Mouse (Mus musculus) brain, adult 2 months (tissue): Measurements from ENCODE around the gene Comt.

ENCODE experiments used
- DNase-seq: peaks from one replicate; pipeline ENCODE4 v3.0.0; 2011; ENCODE audit warnings: low read depth, low spot score

Gene Comt

GRCm38 (mm10) chr16:18391127-18391526 is 35.5 kb downstream of the Comt start:
- no peak for DNase-seq

- DNase-seq: no peak
Observed at GRCm38 (mm10) chr16:18390399-18390798, 36.3 kb downstream of the Comt start.

DNA sequence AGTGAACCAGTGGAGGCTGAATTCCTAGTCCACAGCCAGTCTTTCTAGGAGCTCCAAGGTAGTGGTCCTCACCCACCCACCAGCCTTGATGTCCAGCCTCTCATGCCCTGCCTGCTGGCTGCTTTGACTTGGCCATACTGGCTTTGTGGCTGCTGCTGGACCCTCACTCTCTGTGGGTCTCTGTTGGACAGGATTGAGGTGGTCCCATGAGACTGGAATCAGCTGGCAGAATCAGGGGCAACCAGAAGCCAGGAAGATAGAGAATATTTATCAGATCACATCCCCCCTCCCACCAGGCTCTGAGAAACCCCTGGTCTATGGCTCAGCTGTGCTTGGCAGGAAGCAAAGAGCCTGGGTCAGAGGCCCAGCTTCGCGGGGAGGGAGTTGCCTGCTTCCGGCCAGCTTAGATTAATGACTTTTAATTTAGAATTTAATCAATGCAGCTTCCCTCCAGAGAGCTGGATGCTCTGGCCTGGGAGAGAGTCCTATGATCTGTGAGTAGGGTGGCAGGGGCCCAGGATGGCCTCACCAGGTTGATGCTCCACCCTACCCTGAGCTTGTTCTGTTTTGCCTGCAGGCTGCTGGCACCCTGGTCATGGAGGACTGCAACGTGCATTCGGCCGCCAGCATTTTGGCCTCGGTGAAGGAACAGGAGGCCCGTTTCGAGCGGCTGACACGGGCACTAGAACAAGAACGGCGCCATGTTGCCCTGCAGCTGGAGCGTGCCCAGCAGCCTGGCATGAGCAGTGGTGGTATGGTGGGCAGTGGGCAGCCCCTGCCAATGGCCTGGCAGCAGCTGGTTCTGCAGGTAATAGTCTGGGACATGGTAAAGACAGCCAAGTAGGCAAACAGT is 37.8 kb downstream of the Comt start:
- DNase-seq: no peak

GRCm38 (mm10) chr16:18387704-18388582 is 38.7 kb downstream of the Comt start:
- no peak for DNase-seq

- DNase-seq: no peak
Observed at GRCm38 (mm10) chr16:18386972-18387371, 39.7 kb downstream of the Comt start.

- DNase-seq: peak; percentile 66
Observed at GRCm38 (mm10) chr16:18386451-18386850, 40.2 kb downstream of the Comt start.

- DNase-seq: no peak
Observed at GRCm38 (mm10) chr16:18385411-18385810, 41.2 kb downstream of the Comt start.

DNA sequence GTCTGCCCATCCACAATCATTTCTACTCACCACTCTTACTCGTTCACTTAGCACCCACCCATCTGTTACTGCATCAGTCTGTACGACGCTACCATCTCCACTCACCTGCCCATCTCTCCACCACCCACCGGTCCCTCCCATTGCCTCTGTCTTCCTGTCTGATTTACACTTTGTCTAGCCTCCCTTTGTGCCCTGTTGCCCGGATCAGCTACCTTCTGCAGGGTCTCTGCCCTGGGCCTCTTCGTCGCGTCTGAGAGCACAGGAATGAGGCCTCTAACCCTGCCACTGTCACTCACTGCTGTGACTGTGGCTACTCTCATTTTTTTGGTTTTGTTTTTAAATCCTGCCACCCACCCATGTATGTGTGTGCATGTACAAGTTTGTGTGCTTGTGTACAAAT is 42.0 kb downstream of the Comt start:
- no peak for DNase-seq

- peak; percentile 33 for DNase-seq
Observed at GRCm38 (mm10) chr16:18384211-18384610, 42.4 kb downstream of the Comt start.

DNA sequence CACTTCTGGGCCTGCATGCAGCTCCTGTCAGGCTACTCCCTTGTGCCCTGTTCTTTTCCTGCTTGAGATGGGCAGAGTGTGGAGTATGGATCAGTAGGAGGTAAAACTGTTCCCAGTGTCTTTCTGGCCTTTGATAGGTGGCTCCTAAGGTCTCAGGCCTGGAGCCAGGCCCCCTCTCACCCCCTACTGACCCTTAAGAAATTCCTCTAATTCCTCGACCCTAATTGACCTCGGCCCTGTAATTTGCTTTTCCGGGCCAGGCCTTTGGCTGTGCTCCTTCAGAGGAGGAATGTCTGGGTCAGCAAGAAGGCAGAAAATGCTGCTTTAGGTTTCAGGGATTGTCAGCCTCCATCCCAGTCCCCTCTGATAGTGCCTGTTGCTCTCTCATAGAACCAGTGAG is 42.9 kb downstream of the Comt start:
- DNase-seq: no peak

DNA sequence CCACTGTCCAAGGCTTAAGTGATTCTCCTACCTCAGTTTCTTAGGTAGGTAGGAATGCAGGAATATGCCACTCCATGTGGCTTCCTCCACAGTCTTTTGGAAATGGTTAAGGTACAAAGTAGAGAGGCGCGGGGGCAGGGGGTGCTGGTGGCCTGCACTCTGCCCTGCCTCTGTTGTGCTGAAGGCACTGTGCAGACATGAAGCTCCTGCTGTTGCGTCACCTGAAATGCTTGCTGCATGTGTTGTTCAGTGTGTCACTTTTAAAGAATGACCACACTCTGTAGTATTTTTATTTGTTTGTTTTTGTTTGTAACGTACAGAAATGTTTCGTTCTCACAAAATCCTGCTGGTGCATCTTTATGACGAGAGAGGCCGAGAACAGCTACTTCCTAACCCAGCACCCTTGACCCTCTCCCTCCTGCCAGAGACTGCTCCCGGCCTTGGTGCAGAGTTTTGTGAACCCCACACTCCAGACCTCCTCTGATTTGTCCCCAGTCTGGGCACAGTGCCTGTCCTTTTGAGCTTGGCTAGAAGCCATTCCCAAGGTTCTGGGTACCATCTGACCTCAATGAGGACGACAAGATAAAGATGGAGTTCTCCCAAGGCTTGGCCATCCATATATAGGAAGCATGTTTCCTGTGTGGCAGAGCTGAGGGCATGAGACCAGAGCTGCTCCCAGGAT is 43.5 kb downstream of the Comt start:
- DNase-seq: peak; percentile 65

- peak; percentile 71 for DNase-seq
Observed at GRCm38 (mm10) chr16:18381621-18382258, 44.9 kb downstream of the Comt start.

DNA sequence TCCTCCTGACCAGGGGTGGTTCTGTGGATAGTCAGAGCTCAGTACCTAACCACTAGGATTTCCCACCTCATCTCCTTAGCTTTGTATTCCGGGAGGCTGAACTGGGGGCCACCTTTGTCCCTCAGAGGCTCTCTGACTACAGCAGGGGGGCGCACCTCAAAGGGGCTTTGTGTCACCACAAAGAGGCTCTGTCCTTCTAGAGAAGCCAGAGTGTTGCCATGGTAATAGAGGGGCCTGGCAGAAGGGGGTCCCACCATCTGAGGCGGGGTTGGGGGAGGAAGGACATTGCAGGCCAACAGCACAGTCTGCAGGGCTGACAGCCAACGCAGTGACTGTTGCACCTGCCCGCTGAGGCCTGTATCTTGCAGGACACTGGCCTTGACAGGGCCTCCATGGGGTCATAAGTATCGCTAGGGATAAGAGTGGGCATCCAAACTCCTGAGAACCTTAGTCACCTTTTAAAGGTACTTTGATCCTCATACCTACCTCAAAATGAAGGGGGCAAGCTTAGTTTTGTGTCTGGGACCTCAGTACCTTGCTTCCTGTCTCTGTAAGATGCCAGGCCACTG is 46.1 kb downstream of the Comt start:
- DNase-seq: peak; percentile 38

DNA sequence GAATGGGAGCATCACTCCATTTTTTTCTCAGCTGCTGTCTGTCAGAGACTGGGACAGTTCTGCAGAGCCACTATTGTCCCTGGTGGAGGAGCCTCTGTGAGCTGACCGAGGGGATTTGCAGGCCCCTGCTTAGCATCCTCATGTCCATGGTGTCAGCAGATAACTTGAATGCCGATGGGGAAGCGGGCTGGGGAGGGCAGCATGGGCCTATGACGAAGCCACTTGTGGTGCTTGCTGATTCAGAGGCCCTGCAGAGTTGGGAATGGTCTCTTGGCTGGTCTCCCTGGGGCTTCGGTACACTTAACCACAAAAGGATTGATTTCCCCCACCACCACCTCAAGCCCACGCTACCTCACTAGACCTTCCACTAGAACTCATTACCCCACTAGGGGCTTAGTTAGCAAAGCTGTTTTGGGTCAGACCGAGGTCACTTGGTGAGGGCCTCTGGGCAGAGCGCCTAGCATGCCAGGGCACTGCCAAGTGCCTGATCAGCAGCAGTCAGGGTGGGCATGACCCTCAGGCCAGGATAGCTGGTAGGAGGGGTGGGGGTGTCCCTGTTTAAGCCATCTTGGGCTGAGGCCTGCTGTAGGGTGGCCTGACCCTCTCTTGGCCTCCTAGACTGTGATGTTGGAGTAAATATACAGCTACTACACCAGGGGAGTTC is 47.2 kb downstream of the Comt start:
- no peak for DNase-seq

GRCm38 (mm10) chr16:18378489-18378888 is 48.2 kb downstream of the Comt start:
- no peak for DNase-seq

GRCm38 (mm10) chr16:18377203-18377602 is 49.4 kb downstream of the Comt start:
- DNase-seq: no peak

DNA sequence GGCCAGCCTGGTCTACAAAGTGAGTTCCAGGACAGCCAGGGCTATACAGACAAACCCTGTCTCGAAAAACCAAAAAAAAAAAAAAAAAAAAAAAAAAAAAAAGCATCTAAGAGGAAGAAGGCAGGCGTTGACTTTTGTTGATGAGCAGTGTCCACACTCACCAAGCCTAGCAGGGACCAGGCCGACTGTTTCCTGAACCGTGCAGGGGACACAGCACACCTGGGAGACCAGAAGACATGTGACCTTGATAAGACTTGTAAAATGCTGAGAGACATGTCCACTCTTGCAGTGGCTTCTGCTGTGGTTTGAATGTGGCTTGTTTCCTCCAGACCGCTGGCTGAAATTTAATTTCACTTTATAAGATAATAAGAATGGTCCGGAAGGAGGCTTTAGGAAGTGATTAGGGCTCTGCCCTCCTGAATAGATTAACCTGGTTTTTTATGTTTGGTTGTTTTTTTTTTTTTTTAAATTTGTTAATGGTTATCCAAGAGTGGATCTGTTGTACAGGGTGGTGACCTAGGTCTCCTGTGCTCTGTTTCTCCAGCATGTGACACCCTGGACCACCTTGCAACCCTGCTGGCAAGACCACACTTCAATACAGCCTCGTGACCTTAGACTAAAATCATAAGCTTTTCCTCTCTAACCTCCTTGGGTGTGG is 50.2 kb downstream of the Comt start:
- no peak for DNase-seq

DNA sequence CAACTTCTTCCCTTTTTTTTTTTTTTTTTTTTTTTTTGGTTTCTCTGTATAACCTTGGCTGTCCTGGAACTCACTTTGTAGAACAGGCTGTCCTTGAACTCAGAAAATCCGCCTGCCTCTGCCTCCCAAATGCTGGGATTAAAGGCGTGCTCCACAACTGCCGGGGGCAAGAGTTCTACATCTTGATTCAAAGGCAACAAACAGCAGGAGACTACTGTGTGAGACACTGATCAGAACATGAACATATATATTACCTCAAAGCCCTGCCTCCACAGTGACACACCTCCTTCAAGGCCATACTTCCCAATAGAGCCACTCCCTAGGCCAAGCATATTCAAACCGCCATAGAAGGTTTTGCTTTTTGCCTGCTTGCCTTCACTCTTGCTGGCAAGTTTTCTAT is 53.0 kb downstream of the Comt start:
- DNase-seq: no peak

DNA sequence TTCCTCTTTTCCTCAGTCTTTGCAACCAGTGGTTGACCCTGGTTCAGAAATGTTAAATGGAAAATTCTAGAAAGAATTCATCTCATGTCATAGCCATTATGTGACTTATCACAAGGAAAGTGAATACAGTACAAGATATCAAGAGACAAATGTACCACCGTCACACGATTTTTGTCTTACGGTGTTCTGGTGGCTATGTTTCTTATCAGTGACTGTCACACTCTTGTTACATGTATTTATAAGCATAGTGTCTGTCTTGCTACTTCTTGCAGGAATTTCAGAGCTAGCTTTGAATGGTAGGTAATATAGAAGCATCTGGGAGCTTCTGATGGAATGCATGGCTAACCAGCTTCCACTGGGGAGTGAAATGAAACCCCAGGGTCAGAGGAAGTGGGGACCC is 56.5 kb downstream of the Comt start:
- no peak for DNase-seq

GRCm38 (mm10) chr16:18366849-18367248 is 59.8 kb downstream of the Comt start:
- DNase-seq: no peak
